Mouse (Mus musculus): ENCODE results near the gene Fndc3b. TPM values are rescaled to one million over a fixed set of nuclear protein-coding genes. Genes with fewer than 3 reads are reported as not detected.
A peak's percentile ranks its signal among the peaks of the same experiment; 100 is the strongest.

Gene Fndc3b
- polyA plus RNA-seq, 1 experiment from 2014 or later = 16.7 TPM

DNA sequence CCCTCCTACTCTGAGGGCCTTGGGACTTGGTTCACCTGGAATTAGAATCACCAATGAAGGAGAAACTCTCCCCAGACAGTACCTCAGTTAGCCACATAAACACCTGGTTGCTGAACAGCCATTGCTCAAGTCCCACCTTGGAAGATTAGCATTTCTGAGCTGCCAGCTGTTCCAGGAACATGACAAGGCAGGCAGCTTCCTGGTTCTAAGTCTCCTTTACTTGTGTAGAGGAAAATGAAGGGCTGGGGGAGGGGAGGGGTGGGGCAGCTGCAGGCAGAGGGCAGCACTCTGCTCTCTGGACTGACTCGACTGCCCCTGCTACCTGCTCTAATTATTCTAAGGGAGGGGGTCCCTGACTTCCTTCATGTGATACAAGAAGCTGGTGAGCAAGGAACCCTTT, 45.8 kb downstream of the Fndc3b start:
- Histone ChIP-seq H3K27ac (no peak overlapping the region; the same call in 1 of the 2 replicates), H3K4me3 (ENCODE audit: inconsistent target) (no peak overlapping the region), H3K79me2 (ENCODE audit: inconsistent target) (peaks cover 100% of the 10 kb centered on the region), H3K36me3 (ENCODE audit: inconsistent target) (no peaks in the 10 kb centered on the region)
- 0% methylated on average over 1 of the region's 1 CpGs for WGBS (ENCODE audit: missing documents)

GRCm38 (mm10) chr3:27663221-27663620, 47.9 kb downstream of the Fndc3b start:
- Histone ChIP-seq H3K79me2 (ENCODE audit: inconsistent target) (peaks cover 100% of the 10 kb centered on the region), H3K36me3 (ENCODE audit: inconsistent target) (no peaks in the 10 kb centered on the region), H3K4me3 (ENCODE audit: inconsistent target) (no peak overlapping the region), H3K27ac (no peak overlapping the region)
- 94% methylated on average over 5 of the region's 5 CpGs for WGBS (ENCODE audit: missing documents)

GRCm38 (mm10) chr3:27658198-27658763, 52.8 kb downstream of the Fndc3b start:
- H3K4me3 ChIP-seq (ENCODE audit: inconsistent target) = no peak overlapping the region
- peaks cover 100% of the 10 kb centered on the region for H3K79me2 ChIP-seq (ENCODE audit: inconsistent target)
- WGBS (ENCODE audit: missing documents) = 100% methylated on average over 4 of the region's 4 CpGs
- no peak overlapping the region for H3K27ac ChIP-seq
- H3K36me3 ChIP-seq (ENCODE audit: inconsistent target) = no peaks in the 10 kb centered on the region

DNA sequence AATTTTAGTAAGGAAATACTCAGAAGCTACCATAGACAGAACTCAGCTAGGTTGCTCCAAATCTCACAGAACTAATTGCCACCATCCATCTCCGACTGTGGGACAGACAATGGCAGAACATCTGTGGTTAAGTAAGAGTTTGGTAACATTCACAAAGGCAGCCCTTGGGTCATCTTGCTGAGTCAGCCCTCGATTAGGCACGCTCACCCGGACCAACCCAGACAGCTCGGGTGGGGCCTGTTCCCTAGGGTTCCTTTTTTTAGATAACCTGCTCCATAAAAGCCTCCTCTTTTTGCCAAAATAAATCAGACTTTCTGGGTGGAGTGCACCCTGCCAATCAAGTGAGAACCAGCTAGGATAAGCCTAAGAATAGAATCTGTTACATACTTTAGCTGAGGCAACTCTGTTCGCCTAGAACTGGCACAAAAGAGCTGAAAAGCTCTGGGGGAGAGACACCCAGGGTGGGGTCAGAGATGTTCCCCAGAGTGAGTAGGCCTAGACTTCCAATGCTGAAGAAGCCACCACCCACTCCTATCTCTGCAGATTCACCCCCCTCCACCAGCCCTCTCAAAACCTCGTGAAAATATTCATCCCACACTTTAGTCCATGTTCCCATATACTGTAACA, 54.2 kb downstream of the Fndc3b start:
- no peaks in the 10 kb centered on the region for H3K36me3 ChIP-seq (ENCODE audit: inconsistent target)
- H3K4me3 ChIP-seq (ENCODE audit: inconsistent target) = no peak overlapping the region
- WGBS (ENCODE audit: missing documents) = 17% methylated on average over 7 of the region's 7 CpGs
- H3K79me2 ChIP-seq (ENCODE audit: inconsistent target) = peaks cover 100% of the 10 kb centered on the region
- peak overlapping the region; percentile 33 for H3K27ac ChIP-seq

DNA sequence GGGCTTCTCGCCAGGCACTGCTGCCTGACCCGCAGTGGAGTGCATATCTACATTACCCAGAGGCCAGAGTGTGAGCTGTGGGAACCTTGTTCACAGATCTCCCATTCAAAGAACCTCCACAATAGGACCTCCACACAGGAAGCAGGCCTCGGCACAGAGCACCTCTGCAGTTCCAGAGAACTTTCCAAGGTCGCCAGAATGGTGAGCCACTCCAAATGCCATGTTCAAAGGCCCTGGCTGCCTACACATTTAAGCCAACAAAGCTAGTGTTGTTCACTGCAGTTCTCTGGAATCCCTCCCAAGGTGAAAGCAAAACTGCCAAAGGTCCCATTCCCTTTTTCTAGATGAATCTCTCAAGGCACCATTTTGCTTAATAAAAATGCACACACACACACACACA, 55.4 kb downstream of the Fndc3b start:
- no peak overlapping the region for H3K27ac ChIP-seq
- H3K79me2 ChIP-seq (ENCODE audit: inconsistent target) = peaks cover 100% of the 10 kb centered on the region
- WGBS (ENCODE audit: missing documents) = 89% methylated on average over 4 of the region's 4 CpGs
- no peaks in the 10 kb centered on the region for H3K36me3 ChIP-seq (ENCODE audit: inconsistent target)
- no peak overlapping the region for H3K4me3 ChIP-seq (ENCODE audit: inconsistent target)

DNA sequence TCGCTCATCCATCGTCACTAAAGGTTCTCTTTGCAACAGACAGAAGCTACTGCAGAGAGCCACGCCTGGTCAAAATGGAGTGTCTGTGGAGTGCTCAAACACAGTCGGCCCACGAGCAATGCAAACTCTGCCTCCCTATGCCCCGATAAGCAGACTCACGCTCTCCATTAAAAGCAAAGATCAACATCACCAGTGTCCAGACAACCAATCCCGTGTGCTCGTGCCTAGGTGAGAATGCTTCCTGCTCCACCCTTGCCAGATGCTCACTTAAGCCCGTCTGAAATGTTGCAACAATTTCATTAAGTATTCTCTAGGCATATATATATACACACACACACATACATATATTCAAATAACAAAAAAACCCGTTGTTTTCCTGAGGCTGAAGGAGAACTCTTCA, 56.1 kb downstream of the Fndc3b start:
- no peak overlapping the region for H3K4me3 ChIP-seq (ENCODE audit: inconsistent target)
- no peak overlapping the region for H3K27ac ChIP-seq
- WGBS (ENCODE audit: missing documents) = 88% methylated on average over 11 of the region's 11 CpGs
- no peaks in the 10 kb centered on the region for H3K36me3 ChIP-seq (ENCODE audit: inconsistent target)
- H3K79me2 ChIP-seq (ENCODE audit: inconsistent target) = peaks cover 96% of the 10 kb centered on the region

- Histone ChIP-seq H3K79me2 (ENCODE audit: inconsistent target) (peaks cover 94% of the 10 kb centered on the region), H3K4me3 (ENCODE audit: inconsistent target) (no peak overlapping the region), H3K36me3 (ENCODE audit: inconsistent target) (no peaks in the 10 kb centered on the region), H3K27ac (no peak overlapping the region)
- 93% methylated on average over 9 of the region's 9 CpGs for WGBS (ENCODE audit: missing documents)
Measured at GRCm38 (mm10) chr3:27652451-27653011, 58.6 kb downstream of the Fndc3b start.

GRCm38 (mm10) chr3:27651731-27652130, 59.4 kb downstream of the Fndc3b start:
- no peak overlapping the region for H3K27ac ChIP-seq
- peaks cover 94% of the 10 kb centered on the region for H3K79me2 ChIP-seq (ENCODE audit: inconsistent target)
- WGBS (ENCODE audit: missing documents) = 89% methylated on average over 6 of the region's 6 CpGs
- no peaks in the 10 kb centered on the region for H3K36me3 ChIP-seq (ENCODE audit: inconsistent target)
- H3K4me3 ChIP-seq (ENCODE audit: inconsistent target) = no peak overlapping the region

GRCm38 (mm10) chr3:27650083-27650482, 61.0 kb downstream of the Fndc3b start:
- H3K27ac ChIP-seq = peak overlapping the region; percentile 73
- H3K4me3 ChIP-seq (ENCODE audit: inconsistent target) = no peak overlapping the region
- no peaks in the 10 kb centered on the region for H3K36me3 ChIP-seq (ENCODE audit: inconsistent target)
- WGBS (ENCODE audit: missing documents) = 22% methylated on average over 11 of the region's 11 CpGs
- peaks cover 93% of the 10 kb centered on the region for H3K79me2 ChIP-seq (ENCODE audit: inconsistent target)

DNA sequence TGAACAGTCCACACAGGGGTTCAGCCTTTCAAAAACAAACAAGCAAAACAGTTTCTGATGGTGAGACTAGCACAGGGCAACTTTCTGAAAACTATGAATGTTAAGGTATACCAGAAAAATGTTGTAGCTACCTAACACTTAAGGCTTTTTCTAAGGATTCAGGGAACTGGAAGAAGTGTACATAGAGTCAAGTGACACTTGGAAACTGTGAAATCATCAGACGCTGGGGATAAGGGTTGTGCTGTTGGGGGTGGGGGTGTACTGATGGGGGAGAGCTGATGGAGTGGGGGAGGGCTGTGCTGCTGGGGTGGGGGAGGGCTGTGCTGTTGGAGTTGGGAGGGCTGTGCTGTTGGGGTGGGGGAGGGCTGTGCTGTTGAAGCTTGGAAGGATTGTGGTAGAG, 61.8 kb downstream of the Fndc3b start:
- Histone ChIP-seq H3K27ac (no peak overlapping the region), H3K36me3 (ENCODE audit: inconsistent target) (no peaks in the 10 kb centered on the region), H3K4me3 (ENCODE audit: inconsistent target) (no peak overlapping the region), H3K79me2 (ENCODE audit: inconsistent target) (peaks cover 93% of the 10 kb centered on the region)
- 80% methylated on average over 1 of the region's 1 CpGs for WGBS (ENCODE audit: missing documents)

DNA sequence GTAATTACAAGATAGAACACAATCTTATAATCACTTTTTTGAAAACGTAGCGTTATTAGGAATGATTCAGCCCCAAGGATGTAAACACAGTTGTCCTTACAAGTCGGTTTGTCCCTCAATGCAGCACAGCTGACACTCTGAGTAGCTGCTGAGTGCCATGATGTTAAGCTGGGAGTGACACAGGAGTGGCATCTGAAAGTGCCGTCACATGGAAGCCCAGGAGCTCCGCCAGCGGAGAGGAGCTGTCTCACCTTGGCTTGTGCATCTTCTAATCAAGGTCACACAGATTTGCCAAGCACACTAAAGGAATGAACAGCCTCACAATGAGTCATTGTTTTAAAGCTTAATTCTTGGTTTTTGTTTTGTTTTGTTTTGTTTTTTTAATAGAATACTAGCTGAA, 68.7 kb downstream of the Fndc3b start:
- peaks cover 75% of the 10 kb centered on the region for H3K79me2 ChIP-seq (ENCODE audit: inconsistent target)
- no peak overlapping the region for H3K4me3 ChIP-seq (ENCODE audit: inconsistent target)
- H3K36me3 ChIP-seq (ENCODE audit: inconsistent target) = peaks cover 16% of the 10 kb centered on the region; the same call in 1 of the 2 replicates
- WGBS (ENCODE audit: missing documents) = 99% methylated on average over 6 of the region's 6 CpGs
- no peak overlapping the region for H3K27ac ChIP-seq

GRCm38 (mm10) chr3:27639701-27640100, 71.4 kb downstream of the Fndc3b start:
- no peak overlapping the region for H3K27ac ChIP-seq
- H3K79me2 ChIP-seq (ENCODE audit: inconsistent target) = peaks cover 76% of the 10 kb centered on the region
- H3K4me3 ChIP-seq (ENCODE audit: inconsistent target) = no peak overlapping the region
- H3K36me3 ChIP-seq (ENCODE audit: inconsistent target) = peaks cover 16% of the 10 kb centered on the region; the same call in 1 of the 2 replicates
- WGBS (ENCODE audit: missing documents) = 96% methylated on average over 4 of the region's 4 CpGs

DNA sequence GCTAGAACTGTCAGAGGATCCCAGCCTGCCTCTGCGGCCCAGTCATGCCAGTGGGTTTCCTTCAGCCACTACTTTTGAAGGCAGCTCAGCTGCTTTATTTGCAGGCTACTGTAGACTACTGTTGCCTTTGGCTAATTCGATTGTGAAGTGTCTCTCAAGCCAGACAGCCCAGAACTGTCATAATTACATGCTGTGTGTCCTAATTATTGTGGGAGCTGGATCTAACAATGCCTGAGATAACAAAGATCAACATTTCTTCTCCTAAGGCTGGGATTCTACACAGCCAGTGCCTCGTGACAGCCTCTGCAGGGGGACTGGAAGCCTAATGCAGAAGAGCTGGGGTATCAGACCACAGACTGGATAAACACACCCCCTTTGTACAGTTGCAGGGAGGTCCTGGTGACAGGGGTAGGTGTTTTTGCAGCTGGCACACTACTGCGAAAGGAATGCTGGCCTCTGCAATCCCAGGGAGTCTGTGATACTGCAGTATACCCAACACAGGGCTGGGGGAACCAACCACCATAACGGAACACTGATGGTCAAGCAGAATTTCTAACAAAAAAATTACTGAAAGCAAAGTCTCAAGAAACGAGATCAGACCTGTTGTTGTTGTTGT, 74.0 kb downstream of the Fndc3b start:
- H3K27ac ChIP-seq = no peak overlapping the region
- H3K4me3 ChIP-seq (ENCODE audit: inconsistent target) = no peak overlapping the region
- peaks cover 14% of the 10 kb centered on the region; the same call in 1 of the 2 replicates for H3K36me3 ChIP-seq (ENCODE audit: inconsistent target)
- WGBS (ENCODE audit: missing documents) = 85% methylated on average over 6 of the region's 6 CpGs
- peaks cover 68% of the 10 kb centered on the region; the same call in 1 of the 2 replicates for H3K79me2 ChIP-seq (ENCODE audit: inconsistent target)

DNA sequence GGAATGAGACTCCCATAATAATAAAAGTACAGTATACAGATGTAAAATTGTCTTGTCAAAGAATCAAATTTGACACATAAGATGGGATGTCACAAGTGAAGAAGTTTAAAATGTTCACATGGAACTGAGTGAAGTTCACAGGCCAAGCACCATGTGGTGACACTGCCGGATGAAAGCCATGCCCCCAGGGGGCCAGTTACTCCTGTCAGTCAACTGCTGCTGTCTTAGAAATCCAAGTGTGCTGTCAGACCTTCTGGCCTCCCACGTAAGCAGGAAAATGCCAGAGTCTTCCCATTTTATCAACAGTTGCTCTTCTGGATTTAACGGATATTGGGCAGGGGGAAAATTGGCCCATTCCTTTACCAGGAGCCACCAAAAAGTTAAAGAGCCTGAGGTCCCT, 75.3 kb downstream of the Fndc3b start:
- Histone ChIP-seq H3K27ac (no peak overlapping the region), H3K79me2 (ENCODE audit: inconsistent target) (peaks cover 73% of the 10 kb centered on the region; the same call in 1 of the 2 replicates), H3K36me3 (ENCODE audit: inconsistent target) (0 out of 2 replicates have a peak, but pooled peaks cover under 1% of the 10 kb centered on the region), H3K4me3 (ENCODE audit: inconsistent target) (no peak overlapping the region)
- WGBS (ENCODE audit: missing documents) = 90% methylated on average over 3 of the region's 3 CpGs

GRCm38 (mm10) chr3:27632880-27633279, 78.2 kb downstream of the Fndc3b start:
- H3K79me2 ChIP-seq (ENCODE audit: inconsistent target) = peaks cover 89% of the 10 kb centered on the region
- H3K4me3 ChIP-seq (ENCODE audit: inconsistent target) = no peak overlapping the region
- no peaks in the 10 kb centered on the region for H3K36me3 ChIP-seq (ENCODE audit: inconsistent target)
- WGBS (ENCODE audit: missing documents) = 100% methylated on average over 1 of the region's 1 CpGs
- no peak overlapping the region for H3K27ac ChIP-seq
